Mouse (Mus musculus) naive thymus-derived CD4-positive, alpha-beta T cell, adult 2 months (primary cell): ENCODE data around the gene Plbd2.

Experiments
- DNase-seq: peaks from one replicate; pipeline ENCODE4 v3.0.0-alpha.2; 2011; ENCODE audit warnings: low read depth

Gene Plbd2

GRCm38 (mm10) chr5:120473361-120473760, 30.1 kb downstream of the Plbd2 start:
- DNase-seq, result no peak

- DNase-seq, result no peak
These were observed 30.7 kb downstream of the Plbd2 start, which contains the start of gene Sdsl for GRCm38 (mm10) chr5:120472770-120473169. Gene Sdsl (minus strand): TSS chr5:120472810.

GRCm38 (mm10) chr5:120471538-120471937, 31.9 kb downstream of the Plbd2 start:
- DNase-seq, result no peak

- DNase-seq, result no peak
These were observed 34.6 kb downstream of the Plbd2 start for GRCm38 (mm10) chr5:120468830-120469229.

GRCm38 (mm10) chr5:120468336-120468735, 35.1 kb downstream of the Plbd2 start:
- DNase-seq, result no peak

GRCm38 (mm10) chr5:120467026-120467425, 36.4 kb downstream of the Plbd2 start:
- DNase-seq, result no peak

GRCm38 (mm10) chr5:120465860-120466259, 37.6 kb downstream of the Plbd2 start:
- DNase-seq, result no peak

GRCm38 (mm10) chr5:120465062-120465461, 38.4 kb downstream of the Plbd2 start:
- DNase-seq, result peak; percentile 64

GRCm38 (mm10) chr5:120464321-120464720, 39.1 kb downstream of the Plbd2 start:
- DNase-seq, result peak; percentile 26

GRCm38 (mm10) chr5:120461902-120462301, 41.5 kb downstream of the Plbd2 start:
- DNase-seq, result no peak

- no peak for DNase-seq
These were observed 44.3 kb downstream of the Plbd2 start for GRCm38 (mm10) chr5:120459133-120459532.

- DNase-seq, result peak; percentile 56
These were observed 45.8 kb downstream of the Plbd2 start for GRCm38 (mm10) chr5:120457628-120458027.

GRCm38 (mm10) chr5:120456841-120457554, 46.4 kb downstream of the Plbd2 start:
- no peak for DNase-seq

GRCm38 (mm10) chr5:120456253-120456652, 47.2 kb downstream of the Plbd2 start:
- no peak for DNase-seq

GRCm38 (mm10) chr5:120454756-120455337, 48.6 kb downstream of the Plbd2 start:
- no peak for DNase-seq

GRCm38 (mm10) chr5:120447305-120447704, 56.1 kb downstream of the Plbd2 start:
- no peak for DNase-seq

- peak; percentile 83 for DNase-seq
These were observed 62.7 kb downstream of the Plbd2 start for GRCm38 (mm10) chr5:120440733-120441132.

- no peak for DNase-seq
These were observed 63.3 kb downstream of the Plbd2 start for GRCm38 (mm10) chr5:120439887-120440670.

GRCm38 (mm10) chr5:120438991-120439710, 64.3 kb downstream of the Plbd2 start:
- no peak for DNase-seq

GRCm38 (mm10) chr5:120438469-120438868, 65.0 kb downstream of the Plbd2 start:
- no peak for DNase-seq

- no peak for DNase-seq
These were observed 65.4 kb downstream of the Plbd2 start for GRCm38 (mm10) chr5:120437986-120438385.

GRCm38 (mm10) chr5:120437539-120437938, 65.9 kb downstream of the Plbd2 start:
- no peak for DNase-seq
